In genomic region chr17:26813497-26813896, GRCm38 (mm10) we compare ENCODE assay signal across 34 mouse cellular contexts. TPM values are rescaled to one million over a fixed set of nuclear protein-coding genes. Genes with fewer than 3 reads are reported as not detected.
DNase-seq lines count a peak whose midpoint lies in the region; ATAC-seq and TF ChIP-seq lines count a peak whose summit lies in the region.
"Had no signal": no experiment of that assay in that cellular context is flagged by ENCODE, and none has a peak within 500 bp of the region (broad histone marks: within the 10 kb centered on the region; RNA-seq: fewer than 3 reads in every experiment).

No protein-coding gene starts in this region.

- H3K9ac ChIP-seq in heart, adult 2 months (ENCODE audit: low read depth, low read length): no peak overlapping the region
- H3K9ac ChIP-seq in heart, embryonic 12.5 days: no peak overlapping the region
- H3K9ac ChIP-seq in heart, embryonic 15.5 days: no peak overlapping the region
- H3K9ac ChIP-seq: embryonic facial prominence, embryonic 12.5 days; embryonic facial prominence, embryonic 15.5 days; forebrain, embryonic 13.5 days; hindbrain, embryonic 13.5 days; intestine, embryonic 15.5 days; kidney, embryonic 15.5 days had no signal

- WGBS in heart, adult 2 months: 47% methylated on average over 9 of the region's 9 CpGs
- WGBS in heart, embryonic 12.5 days: 20% methylated on average over 9 of the region's 9 CpGs
- WGBS in heart, embryonic 15.5 days: 37% methylated on average over 9 of the region's 9 CpGs

- H3K27ac ChIP-seq in heart, adult 2 months: no peak overlapping the region
- peak overlapping the region; percentile 33 for H3K27ac ChIP-seq in heart, embryonic 12.5 days (ENCODE audit: poor library complexity, severe bottlenecking)
- peak overlapping the region; percentile 41 for H3K27ac ChIP-seq in heart, embryonic 15.5 days
- H3K27ac ChIP-seq: embryonic facial prominence, embryonic 12.5 days; embryonic facial prominence, embryonic 15.5 days; forebrain, embryonic 13.5 days; hindbrain, embryonic 10.5 days; hindbrain, embryonic 13.5 days; intestine, embryonic 15.5 days; kidney, embryonic 15.5 days had no signal

- no peaks in the 10 kb centered on the region for H3K27me3 ChIP-seq in heart, adult 2 months (ENCODE audit: control insufficient read depth, insufficient read depth, low read length)
- no peaks in the 10 kb centered on the region for H3K27me3 ChIP-seq in heart, embryonic 12.5 days (replicated peaks)
- no peaks in the 10 kb centered on the region for H3K27me3 ChIP-seq in heart, embryonic 15.5 days
- H3K27me3 ChIP-seq: CH12.LX; embryonic facial prominence, embryonic 12.5 days; embryonic facial prominence, embryonic 15.5 days; forebrain, embryonic 13.5 days; intestine, embryonic 15.5 days; Patski had no signal

- H3K9me3 ChIP-seq in heart, embryonic 12.5 days (replicated peaks): no peaks in the 10 kb centered on the region
- H3K9me3 ChIP-seq in heart, embryonic 15.5 days (replicated peaks): no peaks in the 10 kb centered on the region
- H3K9me3 ChIP-seq: embryonic facial prominence, embryonic 12.5 days; embryonic facial prominence, embryonic 15.5 days; forebrain, embryonic 13.5 days; G1E; hindbrain, embryonic 10.5 days; hindbrain, embryonic 13.5 days; intestine, embryonic 15.5 days; kidney, embryonic 15.5 days had no signal

- no peak for TF ChIP-seq EP300 in heart, adult 2 months (IDR thresholded peaks at IDR 0.05; ENCODE audit: insufficient read depth, low read depth, low read length)

- peak; percentile 57; the same call in 1 of the 2 replicates for ATAC-seq in heart, embryonic 12.5 days (ENCODE audit: insufficient number of reproducible peaks, low FRiP score)
- ATAC-seq in heart, embryonic 15.5 days (replicated peaks; ENCODE audit: insufficient number of reproducible peaks, insufficient read depth, low FRiP score, low read depth): peak; percentile 79
- ATAC-seq: forebrain, embryonic 13.5 days; forebrain, embryonic 16.5 days; hindbrain, embryonic 16.5 days; intestine, embryonic 15.5 days had no signal

- no peak for TF ChIP-seq POLR2A in heart, adult 2 months (IDR thresholded peaks at IDR 0.05; ENCODE audit: insufficient read depth, low read depth, low read length)

- peak overlapping the region; percentile 38 for H3K4me2 ChIP-seq in heart, embryonic 12.5 days
- peak overlapping the region; percentile 25 for H3K4me2 ChIP-seq in heart, embryonic 15.5 days
- H3K4me2 ChIP-seq: embryonic facial prominence, embryonic 12.5 days; embryonic facial prominence, embryonic 15.5 days; forebrain, embryonic 13.5 days; hindbrain, embryonic 13.5 days; intestine, embryonic 15.5 days; kidney, embryonic 15.5 days had no signal

- H3K4me1 ChIP-seq in heart, adult 2 months (ENCODE audit: control insufficient read depth, insufficient read depth, low read length): peaks cover 2% of the 10 kb centered on the region; the same call in 1 of the 2 replicates
- peaks cover 14% of the 10 kb centered on the region for H3K4me1 ChIP-seq in heart, embryonic 12.5 days (replicated peaks)
- peaks cover 13% of the 10 kb centered on the region for H3K4me1 ChIP-seq in heart, embryonic 15.5 days (replicated peaks)
- H3K4me1 ChIP-seq: embryonic facial prominence, embryonic 12.5 days; embryonic facial prominence, embryonic 15.5 days; forebrain, embryonic 13.5 days; hindbrain, embryonic 10.5 days; intestine, embryonic 15.5 days; kidney, embryonic 15.5 days had no signal

- H3K79me2 ChIP-seq in heart, adult 2 months (replicated peaks; ENCODE audit: control insufficient read depth, insufficient read depth, low read length): no peaks in the 10 kb centered on the region

- intact Hi-C loops in heart, adult 2 months (cut with DNase I): no loop called here
- intact Hi-C loops in heart, postnatal 36 days (cut with DNase I): no loop called here
- intact Hi-C loops in heart, postnatal 25 days (cut with DNase I): no loop called here

- H3K4me3 ChIP-seq in heart, adult 2 months: no peak overlapping the region
- no peak overlapping the region for H3K4me3 ChIP-seq in heart, embryonic 12.5 days
- H3K4me3 ChIP-seq in heart, embryonic 15.5 days: no peak overlapping the region
- H3K4me3 ChIP-seq: embryonic facial prominence, embryonic 12.5 days; embryonic facial prominence, embryonic 15.5 days; forebrain, embryonic 13.5 days; hindbrain, embryonic 10.5 days; hindbrain, embryonic 13.5 days; intestine, embryonic 15.5 days; kidney, embryonic 15.5 days had no signal

- peak; percentile 82 for DNase-seq in heart, adult 11 months
- no peak for DNase-seq in heart, adult 2 months
- DNase-seq in heart, postnatal 36 days: no peak
- no peak for DNase-seq in heart, postnatal 25 days (ENCODE audit: low spot score)
- DNase-seq in testis, postnatal 10 days (ENCODE audit: low spot score): peak; percentile 35
- no peak for DNase-seq in testis, postnatal 14 days (ENCODE audit: low spot score)
- DNase-seq: adrenal gland, postnatal 10 days; adrenal gland, postnatal 36 days; B cell, adult 2 months; cerebellum, adult 2 months; cerebellum, adult 9-11 months; cerebellum, postnatal 25 days; gastrocnemius, postnatal 10 days; gastrocnemius, postnatal 36 days; kidney, adult 11 months; kidney, adult 8-10 months had no signal

- no peak for TF ChIP-seq CTCF in heart, adult 2 months (IDR thresholded peaks at IDR 0.05)

- H3K36me3 ChIP-seq in heart, adult 2 months (ENCODE audit: control insufficient read depth, insufficient read depth, low read length): no peaks in the 10 kb centered on the region
- no peaks in the 10 kb centered on the region for H3K36me3 ChIP-seq in heart, embryonic 12.5 days
- no peaks in the 10 kb centered on the region for H3K36me3 ChIP-seq in heart, embryonic 15.5 days
- H3K36me3 ChIP-seq: embryonic facial prominence, embryonic 12.5 days; embryonic facial prominence, embryonic 15.5 days; G1E; hindbrain, embryonic 10.5 days; hindbrain, embryonic 13.5 days; intestine, embryonic 15.5 days; kidney, embryonic 15.5 days had no signal

RNA-seq across cellular contexts. Expression of gene Nkx2-5, which starts 31.3 kb away (rescaled TPM):
- total RNA-seq in heart, adult 2 months (2021): 10 to 100 TPM; 87.1 to 96.3 TPM
- 72.6 and 104 TPM in 2 replicates for polyA plus RNA-seq in heart, adult 2 months (2012; rRNA removed)
- 200 and 212 TPM in 2 replicates for polyA plus RNA-seq in heart, embryonic 12.5 days (2016; fragmentation: Nextera tagmentation; extraction: Ambion mirVana)
- total RNA-seq in heart, postnatal 36 days (2021): 10 to 100 TPM; 80.7 TPM
- polyA plus RNA-seq in heart, embryonic 15.5 days (2015; fragmentation: Nextera tagmentation; extraction: Ambion mirVana): 131 and 147 TPM in 2 replicates
- 10 to 100 TPM; 79.5 to 91.8 TPM for total RNA-seq in heart, postnatal 25 days (2021)
- total RNA-seq: adrenal gland, adult 18-20 months; adrenal gland, postnatal 10 days; adrenal gland, postnatal 36 days; CH12.LX; common myeloid progenitor, adult 5-6 weeks; G1E; gastrocnemius, adult 18-20 months; gastrocnemius, postnatal 10 days; gastrocnemius, postnatal 36 days; granulocyte monocyte progenitor cell, adult 5-6 weeks had no signal
- polyA plus RNA-seq: cerebellum, adult 2 months; forebrain, embryonic 13.5 days; forebrain, embryonic 16.5 days; G1E; hindbrain, embryonic 10.5 days; hindbrain, embryonic 16.5 days; intestine, embryonic 15.5 days; kidney, embryonic 15.5 days; Patski had no signal

RNA-seq across cellular contexts. Expression of gene Bnip1, which starts 32.6 kb away (rescaled TPM):
- 10 to 100 TPM; 28.5 to 28.8 TPM for total RNA-seq in heart, adult 2 months (2021)
- polyA plus RNA-seq in heart, adult 2 months (2012; rRNA removed): 23.7 and 28.8 TPM in 2 replicates
- polyA plus RNA-seq in heart, embryonic 12.5 days (2016; fragmentation: Nextera tagmentation; extraction: Ambion mirVana): 51.1 and 51.9 TPM in 2 replicates
- 10 to 100 TPM; 24.5 to 27.2 TPM for total RNA-seq in heart, postnatal 36 days (2021)
- polyA plus RNA-seq in heart, embryonic 15.5 days (2015; fragmentation: Nextera tagmentation; extraction: Ambion mirVana): 51.6 and 53.3 TPM in 2 replicates
- total RNA-seq in heart, postnatal 25 days (2021): 10 to 100 TPM; 26.3 to 28.3 TPM

Comparison
In these comparisons a context has a peak if more than half of its experiments do, and no peak if none do; other contexts are left out.
1. DNase-seq: peak in heart, adult 11 months (single experiment) and testis, postnatal 10 days (single experiment); none in heart, adult 2 months (0 of 2), heart, postnatal 36 days (0 of 2), heart, postnatal 25 days (single experiment) and testis, postnatal 14 days (single experiment).